Mouse (Mus musculus) kidney, postnatal 4 days (tissue): ENCODE data around the gene Pde4b.

Experiments
- DNase-seq, 2 experiments: peaks; one replicate each; pipeline ENCODE4 v3.0.0; 2021; ENCODE audit warnings: mixed read lengths in 2 of 2

Gene Pde4b

GRCm38 (mm10) chr4:102297558-102297957 lies 210.2 kb downstream of the Pde4b start:
- no peak for DNase-seq

GRCm38 (mm10) chr4:102302568-102302967 lies 215.2 kb downstream of the Pde4b start:
- DNase-seq: no peak

- DNase-seq: no peak
These were observed 220.4 kb downstream of the Pde4b start for GRCm38 (mm10) chr4:102307661-102308297.

GRCm38 (mm10) chr4:102310630-102311029 lies 223.3 kb downstream of the Pde4b start:
- no peak for DNase-seq

- peak; percentile 27 to 49 for DNase-seq
These were observed 228.7 kb downstream of the Pde4b start for GRCm38 (mm10) chr4:102316011-102316410.

GRCm38 (mm10) chr4:102316699-102317285 lies 229.4 kb downstream of the Pde4b start:
- DNase-seq: no peak

- no peak for DNase-seq
These were observed 231.3 kb downstream of the Pde4b start for GRCm38 (mm10) chr4:102318596-102318995.

GRCm38 (mm10) chr4:102321340-102321739 lies 234.0 kb downstream of the Pde4b start:
- no peak for DNase-seq

- DNase-seq: no peak
These were observed 245.0 kb downstream of the Pde4b start for GRCm38 (mm10) chr4:102332386-102332785.

- DNase-seq: no peak
These were observed 245.5 kb downstream of the Pde4b start for GRCm38 (mm10) chr4:102332885-102333284.

- DNase-seq: no peak
These were observed 259.7 kb downstream of the Pde4b start for GRCm38 (mm10) chr4:102346911-102347492.

GRCm38 (mm10) chr4:102351476-102352475 lies 264.4 kb downstream of the Pde4b start:
- DNase-seq: no peak

- DNase-seq: no peak
These were observed 266.5 kb downstream of the Pde4b start for GRCm38 (mm10) chr4:102353641-102354403.

- no peak for DNase-seq
These were observed 280.9 kb downstream of the Pde4b start for GRCm38 (mm10) chr4:102368105-102368735.

GRCm38 (mm10) chr4:102374614-102375013 lies 287.3 kb downstream of the Pde4b start:
- DNase-seq: no peak

- no peak for DNase-seq
These were observed 295.6 kb downstream of the Pde4b start for GRCm38 (mm10) chr4:102382763-102383505.

- DNase-seq: no peak
These were observed 306.3 kb downstream of the Pde4b start for GRCm38 (mm10) chr4:102393605-102394004.

- no peak for DNase-seq
These were observed 310.0 kb downstream of the Pde4b start for GRCm38 (mm10) chr4:102397334-102397733.

GRCm38 (mm10) chr4:102398512-102398911 lies 311.2 kb downstream of the Pde4b start:
- no peak for DNase-seq

- peak in 1 of 2 experiments; percentile 4 for DNase-seq
These were observed 319.5 kb downstream of the Pde4b start for GRCm38 (mm10) chr4:102406848-102407247.

GRCm38 (mm10) chr4:102408132-102408531 lies 320.8 kb downstream of the Pde4b start:
- DNase-seq: peak in 1 of 2 experiments; percentile 2
